Mouse (Mus musculus) bone marrow, adult 2 months (tissue): ENCODE measurements at regions not wholly inside any gene's neighbourhood (a gene's known extent, or its start where the extent isn't known, plus 50 kb on each side); places are given as distances from the start of the nearest gene placed in this dataset.

ENCODE experiments used
- CTCF ChIP-seq: fragments of 200-500 bp; IDR thresholded peaks from 2 replicates; pipeline ENCODE4 v1.5.1; 2011; ENCODE audit warnings: low read length, control low read depth; ENCODE audit not compliant: control insufficient read depth, insufficient read depth
- POLR2A ChIP-seq: fragments of 200-500 bp; IDR thresholded peaks from 2 replicates; pipeline ENCODE4 v1.6.1; 2011; ENCODE audit warnings: low read depth, mild to moderate bottlenecking, control low read depth, low read length, borderline replicate concordance; ENCODE audit not compliant: control insufficient read depth

DNA sequence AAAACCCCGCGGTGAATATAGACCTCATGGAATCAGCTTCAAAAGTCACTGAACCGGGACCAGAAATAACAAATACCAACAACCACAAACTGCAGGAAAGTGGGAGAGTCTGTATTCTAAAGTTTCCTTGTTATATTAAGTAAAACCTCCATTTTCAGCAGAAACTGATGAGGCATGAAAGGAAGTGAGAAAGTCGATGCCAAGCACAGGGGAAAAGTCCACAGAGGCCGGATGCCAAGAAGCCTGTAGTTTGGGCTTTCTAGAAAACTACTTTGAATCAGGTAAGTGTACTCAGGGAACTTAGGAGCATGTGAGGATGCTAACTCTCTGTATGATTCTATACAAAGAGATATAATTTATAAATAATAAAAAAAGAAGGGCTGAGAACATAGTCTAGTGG, 154.8 kb downstream of the Kcnrg start:
- TF ChIP-seq CTCF, result no peak
- TF ChIP-seq POLR2A, result no peak
